Mouse (Mus musculus) hindbrain, postnatal 0 days (tissue): ENCODE data around the gene Pgap3. TPM values are rescaled to one million over a fixed set of nuclear protein-coding genes. Genes with fewer than 3 reads are reported as not detected.
A peak's percentile ranks its signal among the peaks of the same experiment; 100 is the strongest.

Experiments
- ATAC-seq: fragments of 200-750 bp; cut with Nextera tagmentation; 2 replicates; pipeline ENCODE4 v1.8.0; 2017; ENCODE audit warnings: mild to moderate bottlenecking, moderate TSS enrichment, moderate library complexity
- DNase-seq: peaks from one replicate; pipeline ENCODE4 v3.0.0-alpha.2; 2015; ENCODE audit warnings: low spot score
- H3K27ac ChIP-seq: fragments of 300-500 bp; sonication (generic); 2 replicates; pipeline ENCODE4 v1.5.1; 2014; ENCODE audit warnings: mild to moderate bottlenecking
- H3K27me3 ChIP-seq: fragments of 300-500 bp; sonication (generic); 2 replicates; pipeline ENCODE4 v1.6.1; 2014; ENCODE audit warnings: low read length, mixed read lengths; ENCODE audit not compliant: insufficient read depth
- H3K36me3 ChIP-seq: fragments of 300-500 bp; sonication (generic); 2 replicates; pipeline ENCODE4 v1.6.1; 2014; ENCODE audit warnings: low read length, mixed read lengths; ENCODE audit not compliant: insufficient read depth
- H3K4me1 ChIP-seq: fragments of 300-500 bp; sonication (generic); 2 replicates; pipeline ENCODE4 v1.6.1; 2014; ENCODE audit warnings: antibody characterized with exemption, low read length, mixed read lengths; ENCODE audit not compliant: insufficient read depth
- H3K4me2 ChIP-seq: fragments of 300-500 bp; sonication (generic); 2 replicates; pipeline ENCODE4 v1.6.1; 2014; ENCODE audit warnings: low read depth, mild to moderate bottlenecking, low read length, moderate library complexity, mixed read lengths
- H3K4me3 ChIP-seq: fragments of 300-500 bp; sonication (generic); 2 replicates; pipeline ENCODE4 v1.5.1; 2014; ENCODE audit warnings: low read length
- H3K9ac ChIP-seq: fragments of 300-500 bp; sonication (generic); replicated peaks from 2 replicates; pipeline ENCODE4 v1.6.1; 2014; ENCODE audit warnings: mild to moderate bottlenecking, low read length, moderate library complexity, mixed read lengths
- H3K9me3 ChIP-seq: fragments of 300-500 bp; sonication (generic); 2 replicates; pipeline ENCODE4 v1.6.1; 2016; ENCODE audit warnings: low read length, mixed read lengths
- CTCF ChIP-seq: IDR thresholded peaks from 2 replicates; pipeline ENCODE4 v1.5.1; 2016; ENCODE audit warnings: antibody characterized with exemption, control low read depth, low read depth
- WGBS: fragments of 180-500 bp; shearing (Covaris S2); extraction: QIAGEN DNeasy Blood & Tissue Kit; methylation state at CpG from one replicate; pipeline ENCODE4 v1.1.7; 2014; 5-methylcytosine and 5-hydroxymethylcytosine counted together
- polyA plus RNA-seq: library from polyadenylated mRNA; unstranded; fragments of >200 nt; fragmentation: Nextera tagmentation; extraction: Ambion mirVana; gene quantifications from 2 replicates; pipeline ENCODE4 v1.2.1, GENCODE M21; 2015
- total RNA-seq: library from RNA; depleted of rRNA; stranded (reverse); fragments of >200 nt; gene quantifications from 2 replicates; pipeline ENCODE4 v1.2.3, GENCODE M21; 2014

Gene Pgap3
- total and polyA plus RNA-seq, 2 experiments from 2014 or later: 9.2 to 12.0 TPM

GRCm38 (mm10) chr11:98367863-98368186, 32.5 kb downstream of the Pgap3 start:
- H3K27ac ChIP-seq: no peak overlapping the region
- no peaks in the 10 kb centered on the region for H3K9me3 ChIP-seq
- no peak for TF ChIP-seq CTCF
- H3K4me3 ChIP-seq: no peak overlapping the region
- no peak for DNase-seq
- no peak overlapping the region for H3K9ac ChIP-seq
- H3K4me2 ChIP-seq: no peak overlapping the region
- no peak for ATAC-seq
- H3K27me3 ChIP-seq: no peaks in the 10 kb centered on the region
- H3K36me3 ChIP-seq: no peaks in the 10 kb centered on the region
- peaks cover 6% of the 10 kb centered on the region; the same call in 1 of the 2 replicates for H3K4me1 ChIP-seq
- 80% methylated on average over 7 of the region's 7 CpGs for WGBS

- Histone ChIP-seq H3K4me2 (no peak overlapping the region), H3K9ac (no peak overlapping the region), H3K27ac (no peak overlapping the region), H3K4me1 (peaks cover 6% of the 10 kb centered on the region; the same call in 1 of the 2 replicates), H3K36me3 (no peaks in the 10 kb centered on the region), H3K9me3 (no peaks in the 10 kb centered on the region), H3K27me3 (no peaks in the 10 kb centered on the region), H3K4me3 (no peak overlapping the region)
- DNase-seq: no peak
- ATAC-seq: no peak
- no peak for TF ChIP-seq CTCF
- 67% methylated on average over 10 of the region's 10 CpGs for WGBS
These were observed 33.0 kb downstream of the Pgap3 start for GRCm38 (mm10) chr11:98367171-98367862.

- H3K27me3 ChIP-seq: no peaks in the 10 kb centered on the region
- no peak for DNase-seq
- no peak for ATAC-seq
- no peak for TF ChIP-seq CTCF
- no peaks in the 10 kb centered on the region for H3K36me3 ChIP-seq
- H3K9ac ChIP-seq: no peak overlapping the region
- H3K27ac ChIP-seq: no peak overlapping the region
- no peaks in the 10 kb centered on the region; the same call in 1 of the 2 replicates for H3K4me1 ChIP-seq
- H3K4me3 ChIP-seq: no peak overlapping the region
- 82% methylated on average over 10 of the region's 10 CpGs for WGBS
- H3K9me3 ChIP-seq: no peaks in the 10 kb centered on the region
- H3K4me2 ChIP-seq: no peak overlapping the region
These were observed 34.0 kb downstream of the Pgap3 start for GRCm38 (mm10) chr11:98366290-98366689.

GRCm38 (mm10) chr11:98364410-98364809, 35.9 kb downstream of the Pgap3 start:
- H3K9ac ChIP-seq: no peak overlapping the region
- H3K27me3 ChIP-seq: no peaks in the 10 kb centered on the region
- H3K36me3 ChIP-seq: no peaks in the 10 kb centered on the region
- DNase-seq (no peak), ATAC-seq (no peak)
- TF ChIP-seq CTCF: no peak
- H3K4me3 ChIP-seq: no peak overlapping the region
- 93% methylated on average over 5 of the region's 5 CpGs for WGBS
- no peaks in the 10 kb centered on the region for H3K9me3 ChIP-seq
- H3K4me2 ChIP-seq: no peak overlapping the region
- peaks cover 1% of the 10 kb centered on the region for H3K4me1 ChIP-seq
- no peak overlapping the region for H3K27ac ChIP-seq

- no peak for ATAC-seq
- no peak overlapping the region for H3K4me3 ChIP-seq
- no peak overlapping the region for H3K9ac ChIP-seq
- H3K4me2 ChIP-seq: no peak overlapping the region
- TF ChIP-seq CTCF: no peak
- no peaks in the 10 kb centered on the region for H3K9me3 ChIP-seq
- H3K27ac ChIP-seq: no peak overlapping the region
- H3K36me3 ChIP-seq: no peaks in the 10 kb centered on the region
- no peaks in the 10 kb centered on the region for H3K27me3 ChIP-seq
- DNase-seq: no peak
- WGBS: 84% methylated on average over 5 of the region's 5 CpGs
- H3K4me1 ChIP-seq: peaks cover 7% of the 10 kb centered on the region
These were observed 36.5 kb downstream of the Pgap3 start for GRCm38 (mm10) chr11:98363817-98364216.

- 22% methylated on average over 9 of the region's 9 CpGs for WGBS
- no peaks in the 10 kb centered on the region for H3K27me3 ChIP-seq
- no peak overlapping the region for H3K4me2 ChIP-seq
- peaks cover 7% of the 10 kb centered on the region for H3K4me1 ChIP-seq
- no peaks in the 10 kb centered on the region for H3K36me3 ChIP-seq
- no peak for TF ChIP-seq CTCF
- ATAC-seq: peak; percentile 41
- peak overlapping the region; percentile 33; the same call in 1 of the 2 replicates for H3K9ac ChIP-seq
- H3K4me3 ChIP-seq: no peak overlapping the region
- peak; percentile 47 for DNase-seq
- peak overlapping the region; percentile 64 for H3K27ac ChIP-seq
- H3K9me3 ChIP-seq: no peaks in the 10 kb centered on the region
These were observed 39.3 kb downstream of the Pgap3 start for GRCm38 (mm10) chr11:98360866-98361521.
